8 mouse cellular contexts compared by ENCODE assay signal in the genomic region with DNA sequence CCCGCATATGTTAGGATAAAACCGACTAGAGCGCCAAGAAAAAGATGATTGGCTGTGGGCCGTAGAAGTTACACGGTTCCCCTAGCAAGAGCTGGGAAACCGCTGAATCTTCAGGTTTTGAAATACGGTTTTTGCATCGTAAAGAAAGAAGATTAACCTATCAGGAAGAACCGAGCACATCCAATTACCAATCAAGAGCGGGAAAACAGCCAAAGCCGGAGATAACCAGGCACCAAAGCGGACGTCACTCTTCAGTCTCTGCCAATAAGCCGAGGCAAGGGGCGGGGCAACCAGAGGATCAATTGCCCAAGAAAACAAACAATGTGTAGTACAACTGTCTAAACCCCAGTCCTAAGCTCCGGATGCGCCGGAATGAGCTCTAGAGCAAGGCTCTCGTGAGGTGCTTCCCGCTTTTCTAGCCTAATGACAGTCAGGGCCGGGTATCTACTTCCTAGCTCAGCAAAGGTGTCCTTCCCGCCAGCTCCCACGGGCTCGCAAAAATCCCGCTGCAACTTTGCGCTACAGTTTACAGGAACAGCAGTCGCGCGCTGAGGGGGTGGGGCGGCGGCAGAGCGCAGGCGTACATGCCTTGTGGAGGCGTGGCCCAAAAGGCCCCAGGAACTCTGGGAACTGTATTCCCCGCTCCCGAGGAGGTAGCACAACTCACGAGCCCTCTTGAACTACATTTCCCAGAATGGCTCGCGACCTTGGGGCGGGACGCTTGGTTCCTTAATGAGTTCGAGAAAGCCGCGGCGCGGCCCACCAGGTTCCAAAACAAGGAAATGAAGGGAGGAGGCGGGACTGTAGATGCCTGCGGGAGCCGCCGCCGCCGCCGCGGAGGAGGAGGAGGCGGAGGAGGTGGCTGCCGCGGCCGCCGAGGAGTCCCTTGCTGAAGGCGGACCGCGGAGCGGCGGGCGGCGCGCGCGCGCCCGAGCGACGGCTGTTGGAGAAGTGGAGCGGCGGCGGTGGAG. TPM values are rescaled to one million over a fixed set of nuclear protein-coding genes. Genes with fewer than 3 reads are reported as not detected.
A peak's percentile ranks its signal among the peaks of the same experiment; 100 is the strongest.
DNase-seq lines count a peak whose midpoint lies in the region; ATAC-seq and TF ChIP-seq lines count a peak whose summit lies in the region.

No protein-coding gene starts in this region.

- TF ChIP-seq EP300 in liver, embryonic 14.5 days (IDR thresholded peaks at IDR 0.05; ENCODE audit: low read depth) = 0 out of 2 replicates have a peak, but pooled peaks have one; percentile 18
- TF ChIP-seq EP300 in stomach, postnatal 0 days (optimal IDR thresholded peaks at IDR 0.05) = no peak

- TF ChIP-seq CTCF in liver, embryonic 14.5 days (IDR thresholded peaks at IDR 0.05; ENCODE audit: low read depth) = no peak
- no peak for TF ChIP-seq CTCF in stomach, postnatal 0 days (IDR thresholded peaks at IDR 0.05; ENCODE audit: low read depth)

- peak; percentile 97 for DNase-seq in CD8-positive naive resting alpha-beta T cell, adult 2 months (ENCODE audit: low read depth in 2 of 2, low spot score in 2 of 2)
- DNase-seq in c-Kit-positive CD71-negative TER-119-negative erythroid progenitor cells, embryonic 14.5 days (ENCODE audit: low read depth) = peak; percentile 100
- DNase-seq in forebrain, embryonic 10.5 days (ENCODE audit: extremely low spot score, low spot score) = peak; percentile 98
- DNase-seq in kidney, postnatal 25 days = peak; percentile 98 to 99
- peak; percentile 100 for DNase-seq in liver, embryonic 14.5 days (ENCODE audit: low read depth in 3 of 3, low spot score in 3 of 3)
- peak; percentile 98 for DNase-seq in neural tube, embryonic 11.5 days (ENCODE audit: low spot score)
- peak; percentile 98 for DNase-seq in stomach, postnatal 0 days (ENCODE audit: low spot score)

- H3K4me1 ChIP-seq in forebrain, embryonic 10.5 days = peaks cover 25% of the 10 kb centered on the region
- peaks cover 15% of the 10 kb centered on the region; the same call in 1 of the 2 replicates for H3K4me1 ChIP-seq in heart, embryonic 15.5 days (replicated peaks)
- H3K4me1 ChIP-seq in liver, embryonic 14.5 days (replicated peaks; ENCODE audit: control insufficient read depth in 2 of 2, insufficient read depth in 2 of 2, low read length in 1 of 2) = peaks cover 13 to 19% of the 10 kb centered on the region in 2 experiments
- H3K4me1 ChIP-seq in neural tube, embryonic 11.5 days (ENCODE audit: control insufficient read depth, insufficient read depth, low read length) = no peaks in the 10 kb centered on the region
- H3K4me1 ChIP-seq in stomach, postnatal 0 days (replicated peaks; ENCODE audit: control insufficient read depth, insufficient read depth) = 0 out of 2 replicates have a peak, but pooled peaks cover 4% of the 10 kb centered on the region

- H3K27me3 ChIP-seq in forebrain, embryonic 10.5 days (ENCODE audit: poor library complexity, severe bottlenecking) = no peaks in the 10 kb centered on the region
- H3K27me3 ChIP-seq in heart, embryonic 15.5 days = no peaks in the 10 kb centered on the region
- H3K27me3 ChIP-seq in liver, embryonic 14.5 days (ENCODE audit: control insufficient read depth, insufficient read depth, low read length) = no peaks in the 10 kb centered on the region
- no peaks in the 10 kb centered on the region for H3K27me3 ChIP-seq in neural tube, embryonic 11.5 days (ENCODE audit: control insufficient read depth, insufficient read depth, low read length)
- no peaks in the 10 kb centered on the region for H3K27me3 ChIP-seq in stomach, postnatal 0 days (ENCODE audit: control insufficient read depth, insufficient read depth, low read length)

- H3K36me3 ChIP-seq in forebrain, embryonic 10.5 days (replicated peaks) = no peaks in the 10 kb centered on the region
- H3K36me3 ChIP-seq in heart, embryonic 15.5 days = no peaks in the 10 kb centered on the region
- H3K36me3 ChIP-seq in liver, embryonic 14.5 days (replicated peaks; ENCODE audit: control insufficient read depth, insufficient read depth, low read depth) = no peaks in the 10 kb centered on the region
- H3K36me3 ChIP-seq in neural tube, embryonic 11.5 days (ENCODE audit: control insufficient read depth, insufficient read depth, low read length) = no peaks in the 10 kb centered on the region
- no peaks in the 10 kb centered on the region for H3K36me3 ChIP-seq in stomach, postnatal 0 days (ENCODE audit: control insufficient read depth, insufficient read depth, low read length)

- H3K4me2 ChIP-seq in heart, embryonic 15.5 days = peak overlapping the region; percentile 80
- peak overlapping the region; percentile 96 for H3K4me2 ChIP-seq in liver, embryonic 14.5 days (ENCODE audit: low read depth)
- H3K4me2 ChIP-seq in neural tube, embryonic 11.5 days (ENCODE audit: low read depth) = peak overlapping the region; percentile 67
- H3K4me2 ChIP-seq in stomach, postnatal 0 days (replicated peaks; ENCODE audit: low read depth) = peak overlapping the region; percentile 72

- no peaks in the 10 kb centered on the region for H3K9me3 ChIP-seq in forebrain, embryonic 10.5 days
- H3K9me3 ChIP-seq in heart, embryonic 15.5 days (replicated peaks) = no peaks in the 10 kb centered on the region
- no peaks in the 10 kb centered on the region for H3K9me3 ChIP-seq in liver, embryonic 14.5 days (ENCODE audit: control insufficient read depth, low read length)
- no peaks in the 10 kb centered on the region for H3K9me3 ChIP-seq in neural tube, embryonic 11.5 days (ENCODE audit: control insufficient read depth, low read length)
- no peaks in the 10 kb centered on the region for H3K9me3 ChIP-seq in stomach, postnatal 0 days (ENCODE audit: control insufficient read depth, low read length)

- peak; percentile 99 for ATAC-seq in heart, embryonic 15.5 days (replicated peaks; ENCODE audit: insufficient number of reproducible peaks, insufficient read depth, low FRiP score, low read depth)
- ATAC-seq in liver, embryonic 14.5 days (ENCODE audit: insufficient read depth) = peak; percentile 95
- peak; percentile 97 for ATAC-seq in neural tube, embryonic 11.5 days (ENCODE audit: insufficient read depth, low FRiP score, low TSS enrichment)
- ATAC-seq in stomach, postnatal 0 days (ENCODE audit: low FRiP score, low TSS enrichment) = peak; percentile 98

- H3K27ac ChIP-seq in forebrain, embryonic 10.5 days = peak overlapping the region; percentile 94
- H3K27ac ChIP-seq in heart, embryonic 15.5 days = peak overlapping the region; percentile 96
- H3K27ac ChIP-seq in liver, embryonic 14.5 days = peak overlapping the region; percentile 99
- H3K27ac ChIP-seq in neural tube, embryonic 11.5 days (ENCODE audit: low read depth, low read length) = peak overlapping the region; percentile 87
- peak overlapping the region; percentile 96 for H3K27ac ChIP-seq in stomach, postnatal 0 days (replicated peaks)

- H3K9ac ChIP-seq in heart, embryonic 15.5 days = peak overlapping the region; percentile 88
- peak overlapping the region; percentile 91 for H3K9ac ChIP-seq in liver, embryonic 14.5 days (replicated peaks)
- H3K9ac ChIP-seq in neural tube, embryonic 11.5 days (ENCODE audit: low read length) = peak overlapping the region; percentile 89
- peak overlapping the region; percentile 86 for H3K9ac ChIP-seq in stomach, postnatal 0 days (ENCODE audit: low read length)

- H3K4me3 ChIP-seq in forebrain, embryonic 10.5 days = peak overlapping the region; percentile 94
- peak overlapping the region; percentile 97 for H3K4me3 ChIP-seq in heart, embryonic 15.5 days
- peak overlapping the region; percentile 92 to 100 for H3K4me3 ChIP-seq in liver, embryonic 14.5 days (ENCODE audit: insufficient read depth in 1 of 2, low read depth in 2 of 2, low read length in 2 of 2)
- peak overlapping the region; percentile 89 for H3K4me3 ChIP-seq in neural tube, embryonic 11.5 days (ENCODE audit: low read depth, low read length)
- peak overlapping the region; percentile 91 for H3K4me3 ChIP-seq in stomach, postnatal 0 days (ENCODE audit: low read depth, low read length)

- under 1% methylated on average over 76 of the region's 76 CpGs for WGBS in forebrain, embryonic 10.5 days
- under 1% methylated on average over 73 of the region's 76 CpGs for WGBS in heart, embryonic 15.5 days
- WGBS in liver, embryonic 14.5 days (ENCODE audit: insufficient replicate concordance) = under 1% methylated on average over 75 of the region's 76 CpGs
- under 1% methylated on average over 75 of the region's 76 CpGs for WGBS in neural tube, embryonic 11.5 days
- under 1% methylated on average over 69 of the region's 76 CpGs for WGBS in stomach, postnatal 0 days

RNA-seq across cellular contexts. Expression of a gene that starts 9.5 kb away (rescaled TPM):
- 3.8 and 4.7 TPM in 2 replicates for polyA plus RNA-seq in forebrain, embryonic 10.5 days (2016; fragmentation: Nextera tagmentation; extraction: Ambion mirVana)
- 5.3 and 6.9 TPM in 2 replicates for polyA plus RNA-seq in heart, embryonic 15.5 days (2015; fragmentation: Nextera tagmentation; extraction: Ambion mirVana)
- 2.2 and 3.1 TPM in 2 replicates for polyA plus RNA-seq in liver, embryonic 14.5 days (2012; rRNA removed)
- 3.0 and 3.1 TPM in 2 replicates for polyA plus RNA-seq in liver, embryonic 14.5 days (2014; fragmentation: Nextera tagmentation; extraction: Ambion mirVana)
- polyA plus RNA-seq in neural tube, embryonic 11.5 days (2014; fragmentation: Nextera tagmentation; extraction: Ambion mirVana) = 8.2 and 9.0 TPM in 2 replicates
- 4.2 and 4.4 TPM in 2 replicates for polyA plus RNA-seq in stomach, postnatal 0 days (2015; fragmentation: Nextera tagmentation; extraction: Ambion mirVana)

RNA-seq across cellular contexts. Expression of a gene that starts 46.9 kb away (rescaled TPM):
- 93.7 and 96.8 TPM in 2 replicates for polyA plus RNA-seq in forebrain, embryonic 10.5 days (2016; fragmentation: Nextera tagmentation; extraction: Ambion mirVana)
- 34.5 and 34.7 TPM in 2 replicates for polyA plus RNA-seq in heart, embryonic 15.5 days (2015; fragmentation: Nextera tagmentation; extraction: Ambion mirVana)
- polyA plus RNA-seq in liver, embryonic 14.5 days (2012; rRNA removed) = 33.5 and 48.1 TPM in 2 replicates
- polyA plus RNA-seq in liver, embryonic 14.5 days (2014; fragmentation: Nextera tagmentation; extraction: Ambion mirVana) = 56.4 and 64.2 TPM in 2 replicates
- 94.8 and 97.9 TPM in 2 replicates for polyA plus RNA-seq in neural tube, embryonic 11.5 days (2014; fragmentation: Nextera tagmentation; extraction: Ambion mirVana)
- polyA plus RNA-seq in stomach, postnatal 0 days (2015; fragmentation: Nextera tagmentation; extraction: Ambion mirVana) = 46.9 and 48.0 TPM in 2 replicates

Comparison
In these comparisons a context has a peak if more than half of its experiments do, and no peak if none do; other contexts are left out.
1. Peak in every context shown above with its lines: DNase-seq, ATAC-seq, H3K4me3 ChIP-seq and H3K27ac ChIP-seq.